Mouse (Mus musculus) ovary, adult 18-20 months (tissue): ENCODE measurements around the gene Olfr1316.

Source experiments
- DNase-seq: peaks from one replicate; pipeline ENCODE4 v3.0.0; 2022; ENCODE audit warnings: low spot score, mixed read lengths

Olfr1316 gene

DNA sequence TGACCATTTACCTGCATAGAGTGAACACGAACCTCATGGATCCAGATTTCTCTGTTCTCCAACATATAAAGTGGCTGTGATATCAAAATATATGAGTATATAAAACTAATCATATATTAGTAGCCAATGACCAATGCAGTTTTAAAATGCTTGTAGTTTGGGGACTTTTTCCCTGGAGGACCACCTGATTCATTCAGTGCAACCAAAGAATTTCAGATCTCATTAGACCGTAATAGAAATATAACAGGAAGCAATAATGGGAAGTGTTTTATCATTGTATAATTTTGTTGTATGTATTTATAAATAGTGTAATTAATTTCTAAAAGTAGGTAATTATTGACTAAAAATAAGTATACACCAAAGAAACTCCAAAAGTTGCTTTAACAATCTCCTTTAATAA lies at the start of gene Olfr1316:
Gene Olfr1316, minus strand, starts transcription at position 101 of the 400 bp plus-strand sequence.
- DNase-seq = no peak

GRCm38 (mm10) chr2:112153898-112154297 lies 19.1 kb upstream of the Olfr1316 start, which contains the start of gene Olfr1318:
Olfr1318 (plus strand) TSS chr2:112154198.
- DNase-seq = no peak

DNA sequence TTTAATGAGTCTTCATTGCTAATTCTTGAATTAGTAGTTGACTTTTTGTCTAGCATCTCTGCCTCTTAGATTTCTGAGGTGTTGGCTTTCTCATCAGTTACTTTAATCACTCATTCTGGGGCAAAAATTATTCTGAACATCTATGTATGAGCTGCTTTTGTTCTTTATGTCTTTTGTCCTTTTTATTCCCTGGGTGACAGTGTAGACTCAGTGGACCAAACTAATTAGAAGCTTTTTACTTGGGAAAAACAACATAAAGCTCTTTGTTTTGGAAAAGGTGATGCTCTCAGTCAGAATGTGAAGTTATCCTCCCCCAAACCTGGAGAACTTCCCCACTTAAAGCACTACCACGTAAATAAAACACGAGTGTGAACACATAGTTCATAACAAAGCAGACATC lies 5.3 kb upstream of the Olfr1316 start, which contains the start of gene Olfr1317:
Gene Olfr1317, plus strand, starts transcription at position 301 of the 400 bp plus-strand sequence.
- no peak for DNase-seq

DNA sequence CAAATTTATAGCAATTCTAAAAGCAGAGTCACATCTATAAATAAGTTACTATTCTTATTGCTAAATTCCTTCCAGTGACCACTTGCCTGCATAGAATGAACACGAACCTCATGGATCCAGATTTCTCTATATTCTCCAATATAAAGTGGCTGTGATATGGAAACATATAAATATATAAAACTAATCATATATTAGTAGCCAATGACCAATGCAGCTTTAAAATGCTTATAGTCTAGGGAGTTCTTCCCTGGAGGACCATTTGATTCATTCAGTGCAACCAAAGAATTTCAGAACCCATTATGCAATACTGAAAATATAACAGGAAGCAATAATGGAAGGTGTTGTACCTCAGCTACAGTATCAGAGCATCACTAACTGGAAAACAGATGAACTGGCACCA lies 19.4 kb downstream of the Olfr1316 start, which contains the start of gene Olfr1315-ps1:
Gene Olfr1315-ps1, minus strand, starts transcription at position 101 of the 400 bp plus-strand sequence.
- DNase-seq = no peak

DNA sequence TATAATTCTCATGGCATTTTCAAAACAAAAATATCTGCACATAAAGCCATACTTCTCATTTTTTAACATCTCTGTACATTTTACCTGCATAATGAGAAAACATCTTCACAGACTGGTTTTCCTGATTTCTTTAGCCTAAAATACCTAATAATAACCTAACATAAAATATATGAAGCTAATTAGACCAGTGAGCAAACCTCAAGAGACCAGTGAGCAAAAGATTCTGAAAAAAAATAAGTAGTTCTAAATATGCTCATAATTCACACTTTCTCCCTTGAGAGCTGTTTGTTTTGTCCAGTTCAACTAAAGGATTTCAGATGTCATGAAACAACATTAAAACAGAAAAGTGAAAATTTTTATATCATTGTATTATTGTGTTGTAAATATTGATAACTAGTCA lies 38.1 kb downstream of the Olfr1316 start, which contains the start of gene Olfr1314:
Gene Olfr1314, minus strand, starts transcription at position 101 of the 400 bp plus-strand sequence.
- DNase-seq = no peak

DNA sequence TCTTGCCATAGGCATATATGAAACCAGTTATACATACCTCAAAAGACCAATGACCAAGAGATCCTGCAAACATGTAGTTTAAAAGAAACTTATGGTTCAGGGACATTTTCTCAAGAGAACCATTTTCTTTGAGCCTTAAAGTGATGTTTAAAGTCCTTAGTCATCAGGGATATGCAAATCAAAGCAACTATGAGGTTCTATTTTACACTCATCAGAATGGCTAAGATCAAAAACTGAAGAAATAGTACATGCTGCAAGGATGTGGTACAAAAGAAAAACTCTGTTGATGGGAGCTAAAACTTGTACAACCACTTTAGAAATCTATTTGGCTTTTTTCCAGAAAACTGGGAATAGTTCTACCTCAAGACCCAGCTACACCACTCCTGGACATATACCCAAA lies 57.0 kb downstream of the Olfr1316 start, which contains the start of gene Olfr1313:
Gene Olfr1313, minus strand, starts transcription at position 101 of the 400 bp plus-strand sequence.
- no peak for DNase-seq
